Mouse (Mus musculus): Measurements from ENCODE around the gene Gzmk. TPM values are rescaled to one million over a fixed set of nuclear protein-coding genes. Genes with fewer than 3 reads are reported as not detected.
"Not testable (repeated sequence)": the region's sequence is repeated elsewhere in the genome, so short reads cannot be mapped to it uniquely, and the experiment has no call there.

Gene Gzmk
- polyA plus RNA-seq, 1 experiment, result 0.30 TPM

GRCm38 (mm10) chr13:113259237-113259636, 33.5 kb upstream of the Gzmk start:
- Histone ChIP-seq H3K36me3 (ENCODE audit: control insufficient read depth, insufficient read depth, low read length) (no peaks in the 10 kb centered on the region), H3K4me1 (ENCODE audit: control insufficient read depth, insufficient read depth, insufficient read length, low read length) (no peaks in the 10 kb centered on the region), H3K27ac (ENCODE audit: insufficient read depth, low read depth, low read length) (no peak overlapping the region), H3K27me3 (ENCODE audit: control insufficient read depth, insufficient read depth, low read length) (no peaks in the 10 kb centered on the region), H3K4me3 (ENCODE audit: low read depth, low read length) (no peak overlapping the region)
- TF ChIP-seq POLR2A (IDR thresholded peaks at IDR 0.05; ENCODE audit: low read depth, low read length), result no peak
- TF ChIP-seq CTCF (IDR thresholded peaks at IDR 0.05; ENCODE audit: extremely low read depth, insufficient read length, insufficient replicate concordance, low read depth, low read length), result no peak
- WGBS, result 89% methylated on average over 5 of the region's 5 CpGs

DNA sequence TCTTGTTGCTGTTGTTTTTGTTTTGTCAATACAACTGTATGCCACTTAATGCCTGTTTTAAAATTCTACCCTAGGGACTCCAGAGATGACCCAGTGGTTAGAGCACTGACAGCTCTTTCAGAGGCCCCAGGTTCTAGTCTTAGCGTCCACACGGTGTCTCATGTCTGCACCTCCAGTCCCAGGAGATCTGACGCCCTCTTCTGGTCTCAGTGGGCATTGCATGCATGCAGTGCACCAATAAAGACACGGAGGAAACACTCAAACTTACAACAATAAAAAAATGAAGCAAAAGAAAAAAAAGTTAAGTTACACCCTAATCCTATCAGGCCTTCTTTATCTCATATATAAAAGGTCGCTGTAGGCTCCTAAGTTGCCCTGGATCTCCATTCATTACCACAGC, 31.5 kb upstream of the Gzmk start:
- no peak overlapping the region for H3K27ac ChIP-seq (ENCODE audit: insufficient read depth, low read depth, low read length)
- H3K4me3 ChIP-seq (ENCODE audit: low read depth, low read length), result no peak overlapping the region
- TF ChIP-seq CTCF (IDR thresholded peaks at IDR 0.05; ENCODE audit: extremely low read depth, insufficient read length, insufficient replicate concordance, low read depth, low read length), result peak; percentile 24; the same call in 1 of the 2 replicates
- TF ChIP-seq POLR2A (IDR thresholded peaks at IDR 0.05; ENCODE audit: low read depth, low read length), result no peak
- WGBS, result 49% methylated on average over 5 of the region's 5 CpGs
- no peaks in the 10 kb centered on the region for H3K27me3 ChIP-seq (ENCODE audit: control insufficient read depth, insufficient read depth, low read length)
- H3K36me3 ChIP-seq (ENCODE audit: control insufficient read depth, insufficient read depth, low read length), result no peaks in the 10 kb centered on the region
- H3K4me1 ChIP-seq (ENCODE audit: control insufficient read depth, insufficient read depth, insufficient read length, low read length), result no peaks in the 10 kb centered on the region

GRCm38 (mm10) chr13:113256766-113257165, 31.1 kb upstream of the Gzmk start:
- Histone ChIP-seq H3K4me3 (ENCODE audit: low read depth, low read length) (no peak overlapping the region), H3K27ac (ENCODE audit: insufficient read depth, low read depth, low read length) (no peak overlapping the region), H3K36me3 (ENCODE audit: control insufficient read depth, insufficient read depth, low read length) (no peaks in the 10 kb centered on the region), H3K4me1 (ENCODE audit: control insufficient read depth, insufficient read depth, insufficient read length, low read length) (no peaks in the 10 kb centered on the region), H3K27me3 (ENCODE audit: control insufficient read depth, insufficient read depth, low read length) (no peaks in the 10 kb centered on the region)
- TF ChIP-seq CTCF (IDR thresholded peaks at IDR 0.05; ENCODE audit: extremely low read depth, insufficient read length, insufficient replicate concordance, low read depth, low read length) (no peak), POLR2A (IDR thresholded peaks at IDR 0.05; ENCODE audit: low read depth, low read length) (no peak)
- WGBS, result 83% methylated on average over 2 of the region's 2 CpGs

GRCm38 (mm10) chr13:113252580-113252979, 26.9 kb upstream of the Gzmk start:
- not testable (repeated sequence) for H3K27ac ChIP-seq (ENCODE audit: insufficient read depth, low read depth, low read length); H3K4me3 ChIP-seq (ENCODE audit: low read depth, low read length); H3K27me3 ChIP-seq (ENCODE audit: control insufficient read depth, insufficient read depth, low read length); H3K36me3 ChIP-seq (ENCODE audit: control insufficient read depth, insufficient read depth, low read length); H3K4me1 ChIP-seq (ENCODE audit: control insufficient read depth, insufficient read depth, insufficient read length, low read length)
- 70% methylated on average over 7 of the region's 7 CpGs for WGBS

DNA sequence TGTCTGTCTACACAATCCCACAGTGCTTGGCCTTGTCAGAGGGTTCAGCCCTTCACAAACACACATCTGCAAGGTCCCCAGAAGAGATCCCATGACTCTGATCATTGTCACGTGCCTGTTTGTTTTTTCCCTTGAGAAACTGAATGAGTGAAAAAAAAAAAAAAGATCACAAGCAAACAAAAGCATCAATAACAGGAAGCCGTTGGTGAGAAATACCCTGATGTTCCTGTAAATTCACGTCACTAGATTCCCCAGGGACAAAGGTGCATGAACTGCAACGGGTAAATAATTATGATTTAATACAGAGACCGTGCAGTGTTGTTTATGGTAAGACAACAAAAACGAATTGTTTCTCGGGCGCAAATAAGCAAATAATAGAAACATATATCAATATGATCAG, 19.3 kb upstream of the Gzmk start:
- Histone ChIP-seq H3K27ac (ENCODE audit: insufficient read depth, low read depth, low read length) (no peak overlapping the region), H3K36me3 (ENCODE audit: control insufficient read depth, insufficient read depth, low read length) (no peaks in the 10 kb centered on the region), H3K4me3 (ENCODE audit: low read depth, low read length) (no peak overlapping the region), H3K4me1 (ENCODE audit: control insufficient read depth, insufficient read depth, insufficient read length, low read length) (no peaks in the 10 kb centered on the region), H3K27me3 (ENCODE audit: control insufficient read depth, insufficient read depth, low read length) (0 out of 2 replicates have a peak, but pooled peaks cover 3% of the 10 kb centered on the region)
- TF ChIP-seq CTCF (IDR thresholded peaks at IDR 0.05; ENCODE audit: extremely low read depth, insufficient read length, insufficient replicate concordance, low read depth, low read length), result no peak
- TF ChIP-seq POLR2A (IDR thresholded peaks at IDR 0.05; ENCODE audit: low read depth, low read length), result no peak
- WGBS, result 64% methylated on average over 8 of the region's 8 CpGs

DNA sequence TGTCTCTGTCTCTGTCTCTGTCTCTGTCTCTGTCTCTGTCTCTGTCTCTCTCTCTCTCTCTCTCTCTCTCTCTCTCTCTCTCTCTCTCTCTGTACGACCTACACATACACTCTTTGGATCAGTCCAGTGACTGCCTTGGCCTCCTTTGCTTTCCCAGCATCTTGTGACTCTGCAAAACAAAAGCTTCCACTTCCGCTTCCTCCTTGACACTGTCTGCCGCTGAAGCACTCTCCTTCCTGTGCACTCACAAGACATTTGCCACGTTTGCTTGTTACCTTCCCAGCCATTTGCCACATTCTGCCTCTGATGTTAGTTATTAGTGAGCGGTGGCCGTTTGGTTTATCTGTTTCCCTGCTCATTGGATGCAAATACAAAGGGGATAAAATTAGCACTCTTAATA, 16.4 kb upstream of the Gzmk start:
- no peak overlapping the region for H3K4me3 ChIP-seq (ENCODE audit: low read depth, low read length)
- TF ChIP-seq POLR2A (IDR thresholded peaks at IDR 0.05; ENCODE audit: low read depth, low read length) (no peak), CTCF (IDR thresholded peaks at IDR 0.05; ENCODE audit: extremely low read depth, insufficient read length, insufficient replicate concordance, low read depth, low read length) (no peak)
- no peaks in the 10 kb centered on the region for H3K36me3 ChIP-seq (ENCODE audit: control insufficient read depth, insufficient read depth, low read length)
- no peaks in the 10 kb centered on the region for H3K27me3 ChIP-seq (ENCODE audit: control insufficient read depth, insufficient read depth, low read length)
- WGBS, result 54% methylated on average over 6 of the region's 6 CpGs
- no peak overlapping the region for H3K27ac ChIP-seq (ENCODE audit: insufficient read depth, low read depth, low read length)
- H3K4me1 ChIP-seq (ENCODE audit: control insufficient read depth, insufficient read depth, insufficient read length, low read length), result no peaks in the 10 kb centered on the region

DNA sequence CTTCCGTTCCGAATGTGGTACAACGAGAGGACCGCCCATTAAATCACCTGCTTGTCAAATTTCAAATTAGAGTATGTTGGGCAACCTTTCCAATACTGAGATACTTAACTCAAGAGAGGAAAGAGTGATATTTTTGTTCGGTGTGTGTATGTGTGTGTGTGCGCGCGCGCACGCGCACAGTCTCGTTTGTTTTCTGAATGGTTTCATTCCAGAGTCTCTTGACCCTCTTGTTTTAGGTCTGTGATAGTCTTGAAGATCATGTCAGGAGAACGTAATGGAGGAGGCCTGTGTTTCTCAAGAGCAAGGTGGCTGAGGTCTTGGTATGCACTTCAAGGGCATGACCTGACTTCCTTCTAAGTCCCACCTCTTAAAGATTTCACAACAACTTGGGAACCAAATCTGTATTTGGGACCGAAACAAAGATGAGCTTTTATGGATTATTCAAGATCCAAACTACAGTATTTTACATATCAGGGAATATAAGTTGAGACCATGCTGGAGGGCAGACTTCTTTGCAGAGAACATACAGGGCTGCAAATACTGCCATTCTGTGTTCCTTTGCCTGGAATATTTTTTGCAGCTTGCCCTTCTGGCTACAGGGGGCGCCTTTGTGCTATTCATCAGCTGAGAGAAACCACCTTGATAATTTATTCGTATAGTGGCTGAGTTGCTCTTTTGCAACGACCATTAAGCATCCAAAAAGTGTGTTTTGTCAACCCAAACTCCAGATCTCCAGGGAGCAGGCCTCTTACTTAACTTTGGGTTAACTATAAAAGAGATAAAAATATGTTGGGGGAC, 2.2 kb upstream of the Gzmk start:
- no peak overlapping the region for H3K4me3 ChIP-seq (ENCODE audit: low read depth, low read length)
- no peak for TF ChIP-seq POLR2A (IDR thresholded peaks at IDR 0.05; ENCODE audit: low read depth, low read length)
- TF ChIP-seq CTCF (IDR thresholded peaks at IDR 0.05; ENCODE audit: extremely low read depth, insufficient read length, insufficient replicate concordance, low read depth, low read length), result no peak
- no peaks in the 10 kb centered on the region for H3K4me1 ChIP-seq (ENCODE audit: control insufficient read depth, insufficient read depth, insufficient read length, low read length)
- no peak overlapping the region for H3K27ac ChIP-seq (ENCODE audit: insufficient read depth, low read depth, low read length)
- no peaks in the 10 kb centered on the region for H3K36me3 ChIP-seq (ENCODE audit: control insufficient read depth, insufficient read depth, low read length)
- no peaks in the 10 kb centered on the region; the same call in 1 of the 2 replicates for H3K27me3 ChIP-seq (ENCODE audit: control insufficient read depth, insufficient read depth, low read length)
- WGBS, result 84% methylated on average over 17 of the region's 17 CpGs
